Mouse (Mus musculus): ENCODE data around the gene Zbtb45. TPM values are rescaled to one million over a fixed set of nuclear protein-coding genes. Genes with fewer than 3 reads are reported as not detected.

Zbtb45 gene
- total and polyA plus RNA-seq, 2 experiments from 2014 or later, result 29.3 to 32.8 TPM

DNA sequence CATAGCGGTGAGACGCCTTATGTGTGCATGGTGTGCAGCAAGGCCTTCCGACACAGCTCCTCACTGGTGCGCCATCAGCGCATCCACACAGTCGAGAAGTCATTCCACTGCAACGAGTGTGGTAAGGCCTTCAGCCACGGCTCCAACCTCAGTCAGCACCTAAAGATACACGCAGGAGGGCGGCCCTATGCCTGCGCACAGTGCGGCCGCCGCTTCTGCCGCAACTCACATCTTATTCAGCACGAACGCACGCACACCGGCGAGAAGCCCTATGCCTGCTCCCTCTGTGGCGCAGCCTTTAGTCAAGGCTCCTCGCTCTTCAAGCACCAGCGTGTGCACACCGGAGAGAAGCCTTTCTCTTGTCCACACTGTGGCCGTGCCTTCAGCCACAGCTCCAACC is 38.9 kb downstream of the Zbtb45 start:
- no peaks in the 10 kb centered on the region for H3K27me3 ChIP-seq (ENCODE audit: insufficient read depth, low read length)
- H3K4me2 ChIP-seq (ENCODE audit: low read depth), result no peak overlapping the region
- H3K9me3 ChIP-seq (ENCODE audit: low read length), result no peaks in the 10 kb centered on the region
- no peak overlapping the region for H3K9ac ChIP-seq
- DNase-seq (no peak), ATAC-seq (no peak)
- 96% methylated on average over 25 of the region's 25 CpGs for WGBS
- H3K4me3 ChIP-seq (ENCODE audit: low read depth, low read length), result no peak overlapping the region
- TF ChIP-seq CTCF (IDR thresholded peaks at IDR 0.05; ENCODE audit: low read depth), result no peak
- H3K36me3 ChIP-seq (ENCODE audit: insufficient read depth), result peaks cover 32% of the 10 kb centered on the region
- no peak overlapping the region for H3K27ac ChIP-seq (ENCODE audit: low read depth, low read length)
- H3K4me1 ChIP-seq (ENCODE audit: insufficient read depth), result peaks cover 10% of the 10 kb centered on the region

DNA sequence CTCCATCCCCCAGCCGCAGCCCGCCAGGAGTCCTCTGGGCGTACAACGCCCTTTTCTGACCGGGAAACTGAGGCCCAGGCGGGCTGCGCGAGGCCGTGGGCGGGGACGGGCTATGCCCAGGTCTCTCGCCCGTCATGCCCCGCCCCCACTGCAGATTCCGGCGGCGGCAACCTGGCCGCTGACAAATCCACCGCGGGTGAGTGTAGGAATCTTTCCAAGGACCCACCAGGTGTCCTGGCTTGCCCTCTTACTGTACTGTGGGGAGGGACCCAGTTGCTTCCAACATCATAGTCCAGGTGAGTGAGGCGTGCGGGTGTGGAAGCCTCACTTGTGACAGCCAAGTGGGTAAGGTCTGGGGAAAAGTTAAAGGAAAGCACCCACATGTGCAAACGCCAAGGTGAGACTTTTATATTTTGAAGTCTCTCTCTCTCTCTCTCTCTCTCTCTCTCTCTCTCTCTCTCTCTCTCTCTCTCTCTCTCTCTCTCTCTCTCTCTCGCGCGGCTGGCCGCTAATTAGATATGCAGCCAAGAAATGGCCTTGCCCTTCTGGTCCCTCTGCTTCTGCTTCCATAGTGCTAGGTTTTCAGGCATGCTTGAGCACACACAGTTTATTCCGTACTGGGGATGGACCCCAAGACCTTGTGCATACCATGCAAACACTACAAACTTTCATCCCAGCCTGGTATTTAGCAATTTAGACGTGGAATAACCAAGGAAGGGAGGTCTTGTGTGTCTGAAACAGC is 43.6 kb downstream of the Zbtb45 start:
- peak overlapping the region; percentile 92 for H3K4me3 ChIP-seq (ENCODE audit: low read depth, low read length)
- no peaks in the 10 kb centered on the region for H3K9me3 ChIP-seq (ENCODE audit: low read length)
- peak; percentile 21 for ATAC-seq
- TF ChIP-seq CTCF (IDR thresholded peaks at IDR 0.05; ENCODE audit: low read depth), result no peak
- WGBS, result under 1% methylated on average over 29 of the region's 29 CpGs
- DNase-seq, result no peak
- peak overlapping the region; percentile 95 for H3K4me2 ChIP-seq (ENCODE audit: low read depth)
- peak overlapping the region; percentile 86 for H3K27ac ChIP-seq (ENCODE audit: low read depth, low read length)
- peaks cover 10% of the 10 kb centered on the region for H3K4me1 ChIP-seq (ENCODE audit: insufficient read depth)
- peak overlapping the region; percentile 93 for H3K9ac ChIP-seq
- H3K36me3 ChIP-seq (ENCODE audit: insufficient read depth), result peaks cover 24% of the 10 kb centered on the region
- no peaks in the 10 kb centered on the region for H3K27me3 ChIP-seq (ENCODE audit: insufficient read depth, low read length)

GRCm38 (mm10) chr7:12965678-12966091 is 44.1 kb downstream of the Zbtb45 start, which contains the start of gene Zfp324:
Zfp324 (plus strand) TSS chr7:12965838.
- under 1% methylated on average over 23 of the region's 23 CpGs for WGBS
- no peaks in the 10 kb centered on the region for H3K9me3 ChIP-seq (ENCODE audit: low read length)
- H3K36me3 ChIP-seq (ENCODE audit: insufficient read depth), result peaks cover 18% of the 10 kb centered on the region
- peak within 1 kb of the TSS; percentile 93 for H3K9ac ChIP-seq
- peak within 1 kb of the TSS; percentile 95 for H3K4me2 ChIP-seq (ENCODE audit: low read depth)
- ATAC-seq (peak; percentile 93), DNase-seq (peak; percentile 93)
- H3K27me3 ChIP-seq (ENCODE audit: insufficient read depth, low read length), result no peaks in the 10 kb centered on the region
- H3K4me3 ChIP-seq (ENCODE audit: low read depth, low read length), result peak within 1 kb of the TSS; percentile 92
- peak within 1 kb of the TSS; percentile 86 for H3K27ac ChIP-seq (ENCODE audit: low read depth, low read length)
- TF ChIP-seq CTCF (IDR thresholded peaks at IDR 0.05; ENCODE audit: low read depth), result no peak
- peaks cover 10% of the 10 kb centered on the region for H3K4me1 ChIP-seq (ENCODE audit: insufficient read depth)

- Histone ChIP-seq H3K9me3 (ENCODE audit: low read length) (no peaks in the 10 kb centered on the region), H3K4me3 (ENCODE audit: low read depth, low read length) (peak overlapping the region; percentile 52), H3K4me1 (ENCODE audit: insufficient read depth) (peaks cover under 1% of the 10 kb centered on the region; the same call in 1 of the 2 replicates), H3K27me3 (ENCODE audit: insufficient read depth, low read length) (no peaks in the 10 kb centered on the region), H3K36me3 (ENCODE audit: insufficient read depth) (no peaks in the 10 kb centered on the region), H3K9ac (peak overlapping the region; percentile 62), H3K27ac (ENCODE audit: low read depth, low read length) (peak overlapping the region; percentile 89), H3K4me2 (ENCODE audit: low read depth) (peak overlapping the region; percentile 64)
- DNase-seq (peak; percentile 90), ATAC-seq (peak; percentile 80)
- 1% methylated on average over 29 of the region's 29 CpGs for WGBS
- no peak for TF ChIP-seq CTCF (IDR thresholded peaks at IDR 0.05; ENCODE audit: low read depth)
These were observed 48.2 kb downstream of the Zbtb45 start for GRCm38 (mm10) chr7:12961511-12962141.

DNA sequence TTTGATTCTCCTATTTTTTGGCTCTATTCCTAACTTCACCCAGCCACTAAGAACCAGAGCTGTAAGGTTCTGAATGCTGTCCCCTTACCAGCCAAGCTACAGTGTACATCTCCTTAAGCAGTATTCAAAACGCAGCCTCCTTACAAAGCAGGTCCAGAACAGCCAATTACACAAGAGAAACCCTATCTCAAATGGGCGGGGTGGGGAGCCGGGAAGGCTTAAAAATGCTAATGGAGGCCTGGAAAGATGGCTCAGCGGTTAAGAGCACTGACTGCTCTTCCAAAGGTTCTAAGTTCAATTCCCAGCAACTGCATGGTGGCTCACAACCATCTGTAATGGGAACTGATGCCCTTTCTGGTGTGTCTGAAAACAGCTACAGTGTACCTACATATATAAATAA is 50.1 kb downstream of the Zbtb45 start:
- Histone ChIP-seq H3K4me2 (ENCODE audit: low read depth) (no peak overlapping the region), H3K27me3 (ENCODE audit: insufficient read depth, low read length) (no peaks in the 10 kb centered on the region), H3K4me3 (ENCODE audit: low read depth, low read length) (no peak overlapping the region), H3K9me3 (ENCODE audit: low read length) (no peaks in the 10 kb centered on the region), H3K4me1 (ENCODE audit: insufficient read depth) (no peaks in the 10 kb centered on the region), H3K36me3 (ENCODE audit: insufficient read depth) (no peaks in the 10 kb centered on the region), H3K27ac (ENCODE audit: low read depth, low read length) (no peak overlapping the region), H3K9ac (no peak overlapping the region)
- DNase-seq (no peak), ATAC-seq (no peak)
- WGBS, result 8% methylated on average over 4 of the region's 4 CpGs
- no peak for TF ChIP-seq CTCF (IDR thresholded peaks at IDR 0.05; ENCODE audit: low read depth)

DNA sequence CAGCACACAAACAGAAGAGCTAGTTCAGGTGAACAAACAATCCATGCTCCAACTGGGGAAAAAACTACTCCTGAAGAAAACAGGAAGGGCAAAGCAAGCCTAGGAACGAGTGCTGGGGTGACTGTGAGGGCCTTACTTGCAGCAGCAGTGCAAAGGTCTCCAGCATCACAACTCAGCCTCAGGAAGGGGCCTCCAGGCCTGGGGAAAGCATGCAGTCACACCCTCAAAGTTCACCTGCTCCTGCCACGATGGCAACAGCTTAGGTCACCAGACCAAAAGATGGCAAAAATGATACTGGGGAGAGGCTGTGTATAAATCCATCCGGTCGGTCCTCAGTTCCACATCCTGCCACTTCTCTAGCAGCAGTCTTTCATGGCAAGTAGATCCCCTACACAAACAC is 50.9 kb downstream of the Zbtb45 start:
- Histone ChIP-seq H3K4me3 (ENCODE audit: low read depth, low read length) (no peak overlapping the region), H3K36me3 (ENCODE audit: insufficient read depth) (no peaks in the 10 kb centered on the region), H3K9ac (no peak overlapping the region), H3K27ac (ENCODE audit: low read depth, low read length) (no peak overlapping the region), H3K9me3 (ENCODE audit: low read length) (no peaks in the 10 kb centered on the region), H3K4me1 (ENCODE audit: insufficient read depth) (no peaks in the 10 kb centered on the region), H3K4me2 (ENCODE audit: low read depth) (no peak overlapping the region), H3K27me3 (ENCODE audit: insufficient read depth, low read length) (no peaks in the 10 kb centered on the region)
- WGBS, result 79% methylated on average over 4 of the region's 4 CpGs
- DNase-seq (no peak), ATAC-seq (no peak)
- TF ChIP-seq CTCF (IDR thresholded peaks at IDR 0.05; ENCODE audit: low read depth), result no peak

GRCm38 (mm10) chr7:12957511-12957910 is 52.3 kb downstream of the Zbtb45 start:
- H3K36me3 ChIP-seq (ENCODE audit: insufficient read depth), result no peaks in the 10 kb centered on the region
- no peak overlapping the region for H3K27ac ChIP-seq (ENCODE audit: low read depth, low read length)
- ATAC-seq (no peak), DNase-seq (no peak)
- H3K27me3 ChIP-seq (ENCODE audit: insufficient read depth, low read length), result no peaks in the 10 kb centered on the region
- 69% methylated on average over 5 of the region's 5 CpGs for WGBS
- H3K4me3 ChIP-seq (ENCODE audit: low read depth, low read length), result no peak overlapping the region
- no peak overlapping the region for H3K4me2 ChIP-seq (ENCODE audit: low read depth)
- H3K9me3 ChIP-seq (ENCODE audit: low read length), result no peaks in the 10 kb centered on the region
- no peak for TF ChIP-seq CTCF (IDR thresholded peaks at IDR 0.05; ENCODE audit: low read depth)
- H3K4me1 ChIP-seq (ENCODE audit: insufficient read depth), result no peaks in the 10 kb centered on the region
- H3K9ac ChIP-seq, result no peak overlapping the region

Measured in forebrain, postnatal 0 days (tissue).